Mouse (Mus musculus): Measurements from ENCODE around the gene Gm11639.

Gene Gm11639

DNA sequence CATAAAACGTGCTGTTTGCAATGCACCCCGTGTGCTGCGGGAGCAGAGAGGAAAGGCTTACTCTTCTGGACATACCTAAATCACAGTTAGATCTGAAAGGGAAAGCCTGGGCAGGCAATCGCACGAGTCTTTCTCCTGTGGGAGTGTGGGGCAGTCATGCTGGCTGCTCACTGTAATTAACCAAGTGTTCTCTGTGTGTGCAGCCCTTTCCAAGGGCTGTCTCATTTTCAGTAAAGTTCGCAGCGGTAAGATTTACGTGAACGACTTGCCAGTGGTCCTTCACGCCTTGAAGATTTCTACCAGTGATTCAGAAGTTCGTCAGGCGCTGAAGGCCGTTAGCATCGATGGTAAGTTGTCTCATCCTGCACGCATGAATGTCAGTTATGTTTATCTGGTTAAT lies 18.6 kb downstream of the Gm11639 start:
- no peak for DNase-seq (ENCODE audit: low read depth, low spot score)

DNA sequence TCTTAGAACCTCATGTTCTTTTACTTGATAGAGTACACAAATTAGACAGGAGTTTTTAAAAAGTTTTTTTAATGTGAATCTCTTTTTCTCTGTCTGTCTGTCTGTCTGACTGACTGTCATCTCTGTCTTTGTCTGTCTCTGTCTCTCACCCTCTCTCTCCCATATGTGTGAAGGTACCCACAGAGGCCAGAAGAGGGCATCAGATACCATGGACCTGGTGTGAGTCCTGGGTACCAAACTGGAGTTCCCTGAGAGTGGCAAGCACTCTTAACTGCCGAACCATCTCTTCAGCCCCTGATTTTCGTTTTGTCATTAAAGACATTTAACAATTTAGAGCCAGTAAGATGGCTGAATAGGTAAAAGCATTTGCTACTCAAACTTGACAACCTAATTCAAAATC lies 21.6 kb downstream of the Gm11639 start:
- peak; percentile 40 for DNase-seq (ENCODE audit: low read depth, low spot score)

DNA sequence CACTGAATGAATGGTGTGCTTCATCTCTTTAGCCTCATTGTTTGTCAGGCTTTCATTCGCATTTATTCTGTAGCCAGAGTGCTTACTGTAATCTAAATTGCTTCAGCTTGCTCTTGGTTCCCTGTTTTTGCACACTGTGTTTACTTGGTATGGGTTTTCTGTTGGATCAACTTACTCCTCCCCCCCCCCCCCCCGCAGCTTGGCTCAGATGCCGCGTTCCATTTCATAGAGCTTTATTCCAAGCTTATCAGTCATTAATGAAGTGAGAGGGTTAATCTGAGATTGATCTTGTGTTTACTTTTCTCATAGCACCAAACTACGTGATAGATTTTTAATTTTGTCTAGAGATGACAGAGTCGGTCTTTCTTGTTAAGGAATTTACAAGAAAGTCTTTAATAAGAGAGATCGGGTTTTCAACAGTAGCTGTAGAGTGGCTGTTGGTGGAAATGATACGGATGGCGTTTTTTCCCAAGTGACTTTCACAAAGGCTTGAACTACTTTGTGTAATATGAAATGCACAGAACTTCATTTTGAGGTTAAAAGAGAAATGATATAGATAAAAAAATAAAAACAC lies 59.6 kb downstream of the Gm11639 start:
- DNase-seq (ENCODE audit: low read depth, low spot score): no peak

DNA sequence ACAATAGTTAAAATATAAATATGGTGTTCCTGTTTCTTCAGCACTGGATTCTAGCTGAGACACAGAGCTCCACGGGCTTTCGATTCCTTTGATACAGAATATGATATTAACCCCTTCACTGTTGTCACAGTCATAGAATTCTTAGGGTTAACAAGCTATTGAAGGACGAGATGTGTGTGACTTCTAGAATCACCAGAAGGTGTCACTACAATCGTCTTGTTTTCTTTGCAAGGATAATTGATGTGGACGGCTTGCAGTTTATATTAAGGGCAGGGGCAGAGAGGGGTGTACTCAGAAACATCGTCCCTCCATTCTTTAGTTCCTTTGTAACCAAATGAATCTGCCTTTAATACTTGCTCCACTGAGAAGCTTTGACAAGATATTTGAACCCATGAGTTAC lies 80.3 kb downstream of the Gm11639 start:
- peak; percentile 17 for DNase-seq (ENCODE audit: low read depth, low spot score)

DNA sequence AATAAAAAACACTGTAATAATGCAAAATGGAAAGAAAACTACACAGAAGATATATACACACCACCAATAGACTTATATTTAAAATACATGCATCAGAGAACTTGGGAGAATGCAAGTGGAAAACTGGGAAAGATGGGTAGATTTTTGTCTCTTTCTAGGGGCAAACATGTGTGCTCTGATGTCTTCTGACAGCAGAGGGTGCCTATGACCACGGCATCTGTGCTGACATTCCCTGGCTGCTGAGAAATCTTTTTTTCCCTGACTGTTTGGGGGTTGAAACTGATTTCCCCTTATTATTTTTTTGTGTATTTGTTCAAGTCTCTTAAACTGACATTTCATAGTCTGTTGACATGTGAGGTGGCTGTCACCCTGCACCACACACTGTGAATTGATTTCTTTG lies 81.6 kb downstream of the Gm11639 start:
- no peak for DNase-seq (ENCODE audit: low read depth, low spot score)

DNA sequence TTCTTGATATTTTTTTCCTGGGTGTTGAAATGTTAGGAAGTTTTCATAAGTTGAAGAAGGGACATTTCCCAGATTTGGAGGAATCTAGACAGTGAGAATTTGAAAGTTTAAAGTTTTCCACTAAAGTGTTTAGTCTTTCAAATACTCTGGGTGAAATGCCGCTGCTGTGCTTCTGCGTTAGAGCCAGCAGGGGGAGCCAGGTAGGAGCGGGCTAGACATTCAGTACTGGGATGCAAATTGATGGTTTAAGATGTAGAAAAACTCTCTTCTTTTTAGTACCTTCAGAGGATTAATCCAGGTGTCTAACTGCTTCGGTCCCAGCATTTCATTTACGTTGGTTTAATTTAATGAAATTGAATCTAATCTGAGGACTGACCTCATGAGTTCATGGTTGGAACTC lies 82.6 kb downstream of the Gm11639 start:
- DNase-seq (ENCODE audit: low read depth, low spot score): peak; percentile 62

DNA sequence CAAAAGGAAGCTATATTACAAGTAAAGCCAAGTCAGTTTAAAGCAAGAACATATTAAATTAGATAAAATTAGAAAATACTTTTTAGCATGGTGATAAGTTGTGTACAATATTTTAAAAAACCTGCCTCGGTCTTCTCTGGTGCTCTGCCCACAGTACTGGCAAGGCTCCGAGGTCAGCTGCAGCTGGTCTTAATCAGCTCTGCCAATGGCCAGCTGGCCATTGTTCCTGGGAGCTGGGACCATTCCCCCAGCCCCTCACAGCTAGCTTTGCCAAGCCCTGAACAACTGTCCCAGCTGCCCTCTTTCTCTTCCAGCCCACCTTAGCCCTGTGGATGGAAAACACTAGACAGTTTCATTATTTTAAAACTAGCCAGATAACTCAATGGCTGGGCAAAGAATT lies 93.3 kb downstream of the Gm11639 start:
- DNase-seq (ENCODE audit: low read depth, low spot score): no peak

DNA sequence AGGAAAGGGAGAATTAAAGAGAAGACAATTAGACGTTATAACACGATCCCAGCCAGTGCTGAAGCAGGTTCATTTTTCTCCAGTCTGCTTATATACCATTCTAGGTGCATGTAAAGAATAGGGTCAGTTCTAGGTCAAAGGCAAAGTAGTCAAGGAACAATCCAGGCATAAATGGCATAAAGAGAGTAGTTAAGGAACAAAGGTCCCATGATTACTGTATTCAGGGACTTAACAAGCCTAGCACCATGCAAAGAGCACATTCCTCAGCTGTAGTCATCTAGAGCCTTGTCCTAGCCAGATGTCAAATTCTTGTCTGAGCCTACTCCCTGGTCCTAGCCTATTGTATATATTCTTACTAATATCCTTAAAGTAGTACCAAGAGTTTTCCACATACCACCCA lies 259.2 kb downstream of the Gm11639 start:
- DNase-seq (ENCODE audit: low read depth, low spot score): peak; percentile 92

DNA sequence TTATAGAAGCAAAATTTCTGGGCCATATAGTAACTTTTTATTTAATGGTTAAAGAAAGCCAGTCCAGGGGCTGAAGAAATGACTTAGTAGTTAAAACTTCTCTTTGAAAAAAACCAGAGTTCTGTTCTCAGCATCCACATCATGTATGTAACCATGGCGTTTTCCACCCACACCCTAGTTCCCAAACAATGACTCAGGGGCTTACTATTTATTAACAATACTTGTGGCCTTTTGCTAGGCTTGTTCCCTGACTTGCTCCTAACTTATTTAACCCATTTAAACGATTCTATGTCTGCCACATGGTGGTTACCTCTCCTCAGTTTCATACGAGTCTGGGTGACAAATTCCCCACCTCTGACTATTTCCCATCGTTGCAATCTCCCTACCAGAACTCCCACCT lies 266.8 kb downstream of the Gm11639 start:
- no peak for DNase-seq (ENCODE audit: low read depth, low spot score)

DNA sequence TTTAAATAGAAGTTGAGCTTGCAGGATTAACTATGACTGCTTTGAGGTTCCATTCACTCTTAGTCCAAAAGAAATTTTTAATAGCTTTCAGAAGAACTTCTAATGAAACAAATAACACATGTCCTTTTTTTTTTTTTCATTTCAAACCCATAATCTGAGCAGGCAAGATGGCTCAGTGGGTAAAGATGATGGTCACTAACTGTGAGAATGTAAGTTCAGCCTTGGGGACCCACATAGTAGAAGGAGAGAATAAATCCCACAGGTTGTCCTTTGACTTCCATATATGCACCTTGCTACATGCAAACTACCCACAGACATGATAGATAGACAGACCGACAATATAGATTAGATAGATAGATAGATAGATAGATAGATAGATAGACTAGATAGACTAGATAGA lies 282.4 kb downstream of the Gm11639 start:
- no peak for DNase-seq (ENCODE audit: low read depth, low spot score)

DNA sequence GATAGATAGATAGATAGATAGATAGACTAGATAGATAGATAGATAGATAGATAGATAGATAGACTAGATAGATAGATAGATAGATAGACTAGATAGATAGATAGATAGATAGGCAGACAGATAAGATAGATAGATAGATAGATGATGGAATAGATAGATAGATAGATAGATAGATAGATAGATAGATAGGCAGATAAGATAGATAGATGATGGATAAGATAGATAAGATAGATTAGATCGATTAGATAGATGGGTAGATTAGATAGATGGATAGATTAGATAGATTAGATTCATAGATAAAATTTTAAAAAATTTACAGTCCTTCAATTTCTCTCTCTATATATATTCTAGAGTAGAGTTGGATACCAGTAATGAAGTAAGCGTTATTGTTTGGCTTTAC lies 282.9 kb downstream of the Gm11639 start:
- no peak for DNase-seq (ENCODE audit: low read depth, low spot score)

DNA sequence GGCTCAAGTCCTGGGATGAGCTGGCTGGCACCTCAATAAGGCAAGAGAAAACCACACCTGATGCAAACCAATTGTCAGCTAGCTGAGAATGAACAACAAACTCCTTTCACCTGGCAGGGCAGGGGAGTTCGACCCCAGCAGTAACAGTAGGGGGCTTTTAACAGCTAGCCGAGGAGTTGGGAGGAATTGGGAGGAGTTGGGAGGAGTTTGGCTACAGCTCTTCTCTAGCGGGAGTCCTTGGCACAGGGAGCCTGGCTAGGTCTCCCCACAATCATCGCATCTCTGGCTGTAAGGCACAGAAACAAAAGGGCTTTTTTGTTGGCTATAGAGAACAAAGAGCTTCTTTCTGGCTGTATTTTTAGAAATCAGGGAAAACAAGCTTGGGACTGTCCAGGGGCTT lies 285.8 kb downstream of the Gm11639 start:
- DNase-seq (ENCODE audit: low read depth, low spot score): peak; percentile 41

DNA sequence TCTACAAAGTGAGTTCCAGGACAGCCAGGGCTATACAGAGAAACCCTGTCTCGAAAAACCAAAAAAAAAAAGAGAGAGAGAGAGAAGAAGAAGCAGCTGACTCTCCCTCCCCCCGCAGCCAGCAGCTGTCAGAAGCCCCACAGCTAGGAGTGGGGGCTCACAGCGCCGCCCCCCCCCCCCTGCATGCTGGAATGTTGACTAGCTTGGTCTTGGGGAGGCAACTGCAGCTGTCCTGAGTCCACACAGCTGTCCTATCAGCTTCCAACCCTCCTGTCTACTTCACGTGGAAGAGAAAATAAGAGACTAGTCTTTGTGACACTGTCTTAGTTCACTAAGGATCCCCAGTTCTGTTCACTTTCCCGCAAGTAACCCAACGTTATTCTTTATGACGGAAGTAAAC lies 287.0 kb downstream of the Gm11639 start:
- no peak for DNase-seq (ENCODE audit: low read depth, low spot score)

DNA sequence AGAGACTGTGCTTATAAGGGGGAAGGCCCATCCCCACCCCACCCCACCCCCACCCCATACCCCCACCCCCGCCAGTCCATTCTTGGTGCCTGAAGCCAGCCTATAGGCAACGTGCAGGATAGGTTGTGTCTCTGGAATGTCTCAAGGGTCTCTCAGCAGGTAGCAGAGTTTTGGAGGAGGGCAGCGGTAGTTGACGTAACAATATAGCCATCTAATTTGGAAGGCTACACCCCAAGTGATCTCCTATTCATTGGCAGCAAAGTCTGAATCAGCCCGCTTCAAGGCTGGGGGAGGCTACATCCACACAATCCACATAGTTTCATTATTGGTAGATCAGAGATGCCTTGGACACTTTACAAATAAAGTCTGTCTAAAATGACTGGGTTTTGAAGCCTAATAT lies 292.5 kb downstream of the Gm11639 start:
- DNase-seq (ENCODE audit: low read depth, low spot score): peak; percentile 92

DNA sequence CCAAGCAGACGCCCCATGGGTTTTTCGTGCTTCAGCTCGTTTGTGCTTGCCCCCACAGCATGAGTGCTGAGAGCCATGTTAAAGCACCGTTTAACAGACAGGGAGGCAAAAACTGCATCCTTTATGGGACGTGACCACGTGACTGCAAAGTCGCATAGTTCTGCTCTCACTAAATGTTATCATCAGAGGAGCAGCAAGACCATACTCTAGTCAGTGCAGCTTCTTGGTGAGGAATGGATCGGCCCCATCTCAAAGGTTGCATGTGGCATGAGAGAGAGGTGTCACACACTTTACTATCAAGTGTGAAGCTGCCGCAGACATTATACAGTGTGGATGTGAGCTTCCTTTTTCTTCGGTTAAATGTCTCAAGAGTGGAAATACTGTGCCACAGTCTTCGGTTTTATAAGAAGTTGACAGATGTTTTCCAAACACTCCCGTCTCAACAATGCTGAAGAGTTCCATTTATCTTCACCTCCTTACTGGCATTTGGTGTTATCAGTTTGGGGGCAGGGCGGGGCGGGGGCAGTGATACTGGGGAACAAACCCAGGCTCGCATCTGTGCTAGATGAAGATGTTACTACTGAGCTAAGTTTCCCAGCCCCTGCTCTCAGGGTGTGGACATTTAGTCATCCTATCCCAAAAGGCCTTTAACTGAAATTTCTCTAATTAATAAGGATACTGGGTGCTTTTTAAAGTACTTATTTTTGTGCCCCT lies 296.0 kb downstream of the Gm11639 start:
- no peak for DNase-seq (ENCODE audit: low read depth, low spot score)

DNA sequence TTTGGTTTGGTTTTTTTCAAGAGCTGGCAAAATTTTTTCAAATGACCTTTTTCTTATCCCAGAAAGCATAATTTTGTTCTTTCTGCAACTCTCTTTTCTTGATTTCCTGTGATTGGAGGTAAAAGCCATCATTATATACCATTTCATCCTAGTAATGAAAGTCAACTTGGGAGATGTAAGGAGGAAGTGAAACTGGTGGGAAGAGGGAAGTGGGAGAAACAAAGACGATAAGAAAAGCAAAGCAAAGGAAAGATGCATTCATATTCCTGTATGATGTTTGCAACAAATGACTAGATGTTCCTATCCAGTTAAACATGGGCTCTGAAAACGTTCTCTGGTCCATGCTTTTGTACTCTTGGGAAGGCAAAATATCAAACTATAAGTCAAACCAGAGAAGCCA lies 323.7 kb downstream of the Gm11639 start:
- no peak for DNase-seq (ENCODE audit: low read depth, low spot score)

DNA sequence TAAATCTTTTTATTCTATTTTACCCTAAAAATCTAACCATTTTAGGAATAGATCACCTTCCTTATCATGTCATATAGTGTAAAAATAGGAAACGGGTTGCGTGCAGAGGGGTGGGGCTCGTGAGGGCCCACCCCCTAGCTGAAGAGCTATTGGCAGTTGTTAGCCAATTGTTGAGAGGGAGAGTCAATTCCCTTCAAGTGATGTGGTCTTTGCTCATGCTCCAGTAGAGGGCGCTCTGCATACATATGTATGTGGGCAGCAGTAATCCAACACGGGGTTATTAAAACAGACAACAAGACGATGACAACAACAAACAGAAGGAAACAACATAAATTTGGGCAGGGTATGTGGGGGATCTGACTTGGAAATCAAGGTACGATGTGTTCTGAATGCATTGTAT lies 335.6 kb downstream of the Gm11639 start:
- DNase-seq (ENCODE audit: low read depth, low spot score): peak; percentile 68

DNA sequence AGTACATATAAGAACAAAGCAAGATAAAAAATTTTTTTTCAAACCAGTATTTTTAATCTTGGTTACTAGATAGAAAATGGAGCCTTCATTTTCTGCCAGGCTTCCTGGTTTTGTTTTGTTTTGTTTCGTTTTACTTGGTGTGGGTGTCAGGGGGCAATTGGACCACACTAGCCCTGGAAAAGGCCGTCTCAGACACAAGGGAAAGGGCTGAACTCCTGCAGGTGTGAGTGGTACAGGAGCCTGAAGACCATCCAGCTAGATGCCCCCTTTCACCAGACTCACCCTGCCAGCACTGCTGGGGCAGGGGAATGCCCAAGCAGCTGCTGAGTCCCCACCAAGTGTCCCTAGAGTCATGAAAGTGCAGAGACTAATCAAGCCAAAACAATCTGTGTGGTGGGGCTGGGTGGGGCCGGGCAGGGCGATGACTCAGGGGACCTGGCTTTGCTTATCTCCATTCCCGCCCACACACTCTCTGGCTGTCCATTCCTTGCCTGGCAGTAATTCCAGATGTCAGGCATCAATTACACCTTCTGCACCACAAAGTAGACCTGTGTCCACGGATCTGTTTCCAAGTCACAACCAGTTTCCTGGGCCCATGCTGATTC lies 343.3 kb downstream of the Gm11639 start:
- DNase-seq (ENCODE audit: low read depth, low spot score): no peak

DNA sequence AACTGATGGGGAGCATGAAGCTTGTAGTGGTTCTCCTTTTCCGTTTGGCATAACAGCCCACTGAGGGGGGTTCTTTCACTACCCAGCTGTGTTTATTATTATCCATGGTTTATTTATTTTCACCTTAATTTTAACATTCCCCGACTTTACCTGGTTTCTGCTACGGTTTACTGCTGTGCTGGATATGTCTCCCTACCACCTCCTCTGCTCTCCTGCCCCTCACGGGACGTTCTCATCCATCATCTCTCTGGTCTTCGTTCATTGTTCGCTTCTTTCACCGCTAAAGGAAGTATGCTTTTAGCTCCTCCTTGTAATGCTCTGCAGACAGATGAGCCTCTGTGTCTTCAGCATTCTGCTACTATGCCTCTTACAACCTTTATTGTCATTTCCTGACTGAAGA lies 344.0 kb downstream of the Gm11639 start:
- no peak for DNase-seq (ENCODE audit: low read depth, low spot score)

DNA sequence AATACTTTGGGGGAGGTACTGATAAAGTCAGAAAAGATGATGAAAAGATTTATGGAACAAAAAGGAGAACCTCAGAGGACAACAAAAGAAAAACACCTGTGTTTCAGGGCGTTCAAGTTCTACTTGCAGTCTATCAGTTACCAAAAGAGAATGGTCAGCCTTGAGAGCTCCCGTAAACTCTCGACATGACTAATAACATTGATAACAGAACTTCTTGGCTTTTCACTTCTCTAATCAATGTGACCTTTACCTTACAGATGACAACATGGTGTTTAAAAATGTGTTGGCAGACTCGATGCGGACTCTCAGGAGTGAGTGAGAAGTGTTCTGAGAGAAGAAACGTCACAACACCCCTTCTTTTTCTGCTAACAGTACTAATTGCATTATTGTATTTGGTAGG lies 344.7 kb downstream of the Gm11639 start:
- DNase-seq (ENCODE audit: low read depth, low spot score): no peak

DNA sequence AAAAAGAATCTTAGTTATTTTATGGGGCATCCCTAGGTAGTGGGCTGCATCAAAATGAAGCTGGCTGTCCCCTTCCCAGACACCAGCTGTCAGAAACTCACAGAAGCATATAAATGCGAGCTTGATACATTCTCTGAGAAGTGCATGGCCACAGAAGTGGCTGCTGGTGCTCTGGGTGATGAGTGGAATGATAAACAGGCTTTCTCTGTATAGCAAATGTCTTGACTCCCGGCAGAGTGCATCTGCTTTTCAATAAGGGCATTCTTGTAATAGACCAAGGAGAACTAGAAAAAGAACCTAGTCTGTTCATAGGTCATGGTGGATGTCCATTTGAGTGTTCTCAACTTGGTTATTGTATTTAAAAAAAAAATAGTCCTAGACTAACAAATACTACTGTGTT lies 345.6 kb downstream of the Gm11639 start:
- no peak for DNase-seq (ENCODE audit: low read depth, low spot score)

DNA sequence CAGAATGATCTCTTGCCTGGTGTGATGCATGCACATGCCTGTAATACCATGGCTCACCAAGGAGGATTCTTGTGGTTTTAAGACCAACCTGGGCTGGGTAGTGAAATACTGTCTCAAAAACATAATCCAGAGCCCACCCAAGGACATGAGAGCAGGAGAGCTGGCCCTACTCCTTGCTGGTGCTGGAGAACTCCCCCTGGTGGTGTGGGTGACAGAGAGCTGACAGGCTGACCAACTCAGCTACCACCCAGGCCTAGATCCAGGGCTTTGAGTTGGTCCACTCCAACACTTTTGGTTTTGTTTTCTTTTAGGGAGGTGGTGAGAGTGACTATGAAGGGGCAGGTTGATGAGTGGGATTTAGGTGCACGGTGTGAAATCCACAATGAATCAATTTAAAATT lies 349.6 kb downstream of the Gm11639 start:
- no peak for DNase-seq (ENCODE audit: low read depth, low spot score)

DNA sequence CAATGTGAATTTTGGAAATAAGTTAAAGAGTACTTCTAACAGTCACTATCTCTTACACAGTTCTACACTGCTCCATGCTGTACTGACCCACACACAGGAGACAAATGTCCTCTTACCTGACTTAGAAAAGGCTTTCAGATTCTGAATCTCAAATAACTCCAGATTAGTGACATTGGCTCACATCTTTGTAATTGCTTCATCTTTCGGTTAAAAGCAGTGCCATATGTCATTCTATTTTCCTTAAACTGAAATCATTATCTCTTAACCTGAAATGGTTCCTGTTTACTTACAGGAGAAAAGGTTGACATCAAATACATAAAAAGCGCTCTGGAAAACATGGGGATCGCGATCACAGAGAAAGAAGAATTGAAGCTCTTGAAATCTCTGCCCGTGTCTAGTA lies 377.8 kb downstream of the Gm11639 start, which contains the start of gene Efcab3:
TSS of gene Efcab3 (plus strand) at position 301 of the 400 bp plus-strand sequence.
- DNase-seq (ENCODE audit: low read depth, low spot score): no peak

Measured in ZHBTc4 (cell line).